Mouse (Mus musculus) hindbrain, embryonic 13.5 days (tissue): Measurements from ENCODE around the gene Tanc2. TPM values are rescaled to one million over a fixed set of nuclear protein-coding genes. Genes with fewer than 3 reads are reported as not detected.

Experiments
- ATAC-seq: fragments of 200-750 bp; cut with Nextera tagmentation; 2 replicates; pipeline ENCODE4 v1.8.0; 2017; ENCODE audit warnings: moderate TSS enrichment; ENCODE audit not compliant: low FRiP score
- H3K27ac ChIP-seq: fragments of 300-500 bp; sonication (generic); 2 replicates; pipeline ENCODE4 v1.5.1; 2015; ENCODE audit warnings: inconsistent platforms, mild to moderate bottlenecking, moderate library complexity
- H3K27me3 ChIP-seq: fragments of 300-500 bp; sonication (generic); 2 replicates; pipeline ENCODE4 v1.6.1; 2015; ENCODE audit warnings: mild to moderate bottlenecking, inconsistent platforms
- H3K36me3 ChIP-seq: fragments of 300-500 bp; sonication (generic); 2 replicates; pipeline ENCODE4 v1.6.1; 2015; ENCODE audit warnings: mild to moderate bottlenecking, inconsistent platforms
- H3K4me1 ChIP-seq: fragments of 300-500 bp; sonication (generic); replicated peaks from 2 replicates; pipeline ENCODE4 v1.6.1; 2015; ENCODE audit warnings: inconsistent platforms
- H3K4me2 ChIP-seq: fragments of 300-500 bp; sonication (generic); 2 replicates; pipeline ENCODE4 v1.6.1; 2015; ENCODE audit warnings: inconsistent platforms, mild to moderate bottlenecking, moderate library complexity
- H3K4me3 ChIP-seq: fragments of 300-500 bp; sonication (generic); 2 replicates; pipeline ENCODE4 v1.5.1; 2015; ENCODE audit warnings: mild to moderate bottlenecking, inconsistent platforms
- H3K9ac ChIP-seq: fragments of 300-500 bp; sonication (generic); 2 replicates; pipeline ENCODE4 v1.6.1; 2015; ENCODE audit warnings: mild to moderate bottlenecking, inconsistent platforms
- H3K9me3 ChIP-seq: fragments of 300-500 bp; sonication (generic); 2 replicates; pipeline ENCODE4 v1.6.1; 2016; ENCODE audit warnings: inconsistent platforms
- WGBS: fragments of 180-500 bp; shearing (Covaris S2); methylation state at CpG from one replicate; pipeline ENCODE4 v1.1.7; 2015; 5-methylcytosine and 5-hydroxymethylcytosine counted together
- polyA plus RNA-seq: library from polyadenylated mRNA; unstranded; fragments of >200 nt; fragmentation: Nextera tagmentation; extraction: Ambion mirVana; gene quantifications from 2 replicates; pipeline ENCODE4 v1.2.1, GENCODE M21; 2015

Gene Tanc2
- polyA plus RNA-seq, 1 experiment from 2014 or later, result 34.8 TPM

DNA sequence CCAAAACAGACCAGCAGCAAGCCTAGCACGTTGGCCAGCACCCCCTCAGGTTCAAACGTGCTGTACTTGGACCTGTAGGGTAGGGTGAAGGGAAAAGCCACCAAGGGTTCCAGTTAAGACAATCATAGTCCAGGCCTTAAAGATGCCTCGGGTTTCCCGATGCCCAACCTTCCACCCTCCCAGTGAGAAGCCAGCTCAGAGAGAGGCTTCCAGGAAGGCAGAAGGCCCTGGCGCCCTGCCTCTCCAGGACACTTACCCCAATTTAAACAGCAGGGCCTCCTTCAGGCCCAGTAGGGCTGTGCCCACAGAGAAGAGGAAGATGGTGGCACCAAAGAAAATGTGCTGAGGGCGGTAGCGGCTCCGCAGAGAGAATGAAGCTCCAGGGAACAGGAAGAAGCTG, 345.7 kb downstream of the Tanc2 start:
- Histone ChIP-seq H3K9ac (no peak overlapping the region), H3K9me3 (no peaks in the 10 kb centered on the region), H3K4me2 (no peak overlapping the region), H3K36me3 (peaks cover 14% of the 10 kb centered on the region), H3K4me3 (no peak overlapping the region), H3K27me3 (0 out of 2 replicates have a peak, but pooled peaks cover 8% of the 10 kb centered on the region), H3K27ac (no peak overlapping the region), H3K4me1 (peaks cover 16% of the 10 kb centered on the region)
- 90% methylated on average over 8 of the region's 8 CpGs for WGBS
- ATAC-seq, result no peak

DNA sequence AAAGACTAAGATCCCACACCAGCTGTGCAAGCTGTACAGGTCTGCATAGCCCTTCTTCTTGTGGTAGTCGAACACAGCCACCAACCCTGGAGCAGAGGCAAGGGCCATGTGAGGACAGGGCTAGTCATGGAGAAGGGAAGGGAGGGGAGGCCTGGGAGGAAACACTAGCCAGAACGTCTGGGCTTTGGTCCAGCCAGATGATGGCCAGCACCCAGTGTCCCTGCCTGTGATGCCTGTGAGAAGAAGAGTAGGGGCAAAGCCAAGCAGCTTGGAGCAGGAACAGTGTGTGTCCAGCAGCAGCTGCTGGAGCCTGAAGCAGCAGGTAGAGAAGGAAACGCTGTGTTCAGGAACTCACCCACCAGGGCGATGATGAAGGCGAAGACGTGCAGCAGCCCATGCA, 346.4 kb downstream of the Tanc2 start:
- H3K4me1 ChIP-seq, result peaks cover 16% of the 10 kb centered on the region
- H3K36me3 ChIP-seq, result peaks cover 14% of the 10 kb centered on the region
- no peak overlapping the region for H3K9ac ChIP-seq
- H3K4me3 ChIP-seq, result no peak overlapping the region
- H3K9me3 ChIP-seq, result no peaks in the 10 kb centered on the region
- WGBS, result 88% methylated on average over 6 of the region's 6 CpGs
- ATAC-seq, result no peak
- no peak overlapping the region for H3K27ac ChIP-seq
- peaks cover 11% of the 10 kb centered on the region; the same call in 1 of the 2 replicates for H3K27me3 ChIP-seq
- H3K4me2 ChIP-seq, result no peak overlapping the region

DNA sequence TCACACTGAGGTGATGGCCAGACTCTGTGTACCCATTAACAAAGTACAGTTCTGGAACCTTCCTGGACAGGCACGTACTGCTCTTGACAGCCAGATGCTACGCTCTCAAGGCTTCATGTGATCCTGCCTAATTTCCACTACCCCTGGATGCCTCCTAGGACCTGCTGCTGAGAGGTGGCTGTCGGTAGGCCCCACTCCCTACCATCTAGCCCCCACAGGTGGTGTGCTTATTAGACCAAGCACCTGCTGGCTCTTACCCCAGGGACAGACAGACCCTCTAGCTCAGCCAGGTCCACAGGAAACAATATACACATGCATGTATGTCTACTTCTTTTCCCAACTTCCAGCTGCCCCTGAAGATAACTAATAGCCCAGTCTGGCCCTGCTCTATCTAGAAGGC, 347.2 kb downstream of the Tanc2 start:
- no peak for ATAC-seq
- H3K36me3 ChIP-seq, result peaks cover 14% of the 10 kb centered on the region
- WGBS, result 88% methylated on average over 3 of the region's 3 CpGs
- no peak overlapping the region for H3K27ac ChIP-seq
- no peak overlapping the region for H3K4me2 ChIP-seq
- peaks cover 18% of the 10 kb centered on the region; the same call in 1 of the 2 replicates for H3K27me3 ChIP-seq
- H3K4me3 ChIP-seq, result no peak overlapping the region
- H3K9me3 ChIP-seq, result no peaks in the 10 kb centered on the region
- H3K9ac ChIP-seq, result no peak overlapping the region
- peaks cover 17% of the 10 kb centered on the region for H3K4me1 ChIP-seq

DNA sequence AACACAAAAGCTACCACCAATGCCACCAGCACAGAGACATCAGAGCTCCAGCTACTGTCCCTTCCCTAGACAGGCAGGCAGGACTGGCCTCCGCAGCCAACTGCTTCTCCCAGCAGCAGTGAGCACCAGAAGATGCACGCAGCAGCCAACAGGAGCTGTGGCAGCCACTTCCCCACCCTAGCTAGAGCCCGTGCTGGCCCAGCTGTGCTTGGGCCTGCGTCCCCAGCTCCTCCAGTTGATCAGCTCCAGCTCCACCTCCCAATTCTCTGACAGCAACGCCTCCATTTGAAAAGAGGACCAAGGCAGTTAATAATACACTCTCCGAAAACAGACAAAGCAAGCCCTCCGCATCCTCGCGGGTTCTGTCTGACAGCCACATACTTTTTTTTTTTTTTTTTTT, 349.0 kb downstream of the Tanc2 start:
- Histone ChIP-seq H3K36me3 (peaks cover 14% of the 10 kb centered on the region), H3K4me3 (no peak overlapping the region), H3K9ac (peak overlapping the region; percentile 65), H3K27me3 (peaks cover 31% of the 10 kb centered on the region), H3K27ac (no peak overlapping the region), H3K4me2 (no peak overlapping the region), H3K4me1 (peaks cover 34% of the 10 kb centered on the region), H3K9me3 (no peaks in the 10 kb centered on the region)
- ATAC-seq, result no peak
- 41% methylated on average over 9 of the region's 9 CpGs for WGBS

DNA sequence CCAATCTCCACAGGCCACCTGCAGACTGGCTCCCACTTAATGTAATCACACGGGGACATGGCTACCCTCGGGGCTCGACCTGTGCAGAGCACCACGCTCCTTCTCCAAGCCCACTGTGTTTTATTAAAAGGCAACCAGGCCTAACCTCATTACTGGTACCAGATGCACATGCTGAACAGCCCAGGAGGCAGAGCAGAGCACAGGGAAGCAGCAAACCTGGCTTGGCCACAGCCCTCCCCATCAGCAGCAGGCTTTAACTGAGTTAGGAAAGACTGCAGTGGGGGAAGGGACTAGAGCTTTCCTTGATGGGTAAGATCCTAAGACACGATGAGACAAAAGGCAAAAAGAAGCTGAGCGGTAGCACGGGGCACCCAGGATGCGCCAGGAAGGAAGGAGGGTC, 352.2 kb downstream of the Tanc2 start:
- Histone ChIP-seq H3K4me2 (no peak overlapping the region), H3K27me3 (peaks cover 38% of the 10 kb centered on the region), H3K27ac (no peak overlapping the region), H3K9me3 (no peaks in the 10 kb centered on the region), H3K36me3 (no peaks in the 10 kb centered on the region), H3K9ac (peak overlapping the region; percentile 30; the same call in 1 of the 2 replicates), H3K4me1 (peaks cover 36% of the 10 kb centered on the region), H3K4me3 (no peak overlapping the region)
- 67% methylated on average over 8 of the region's 8 CpGs for WGBS
- ATAC-seq, result no peak

DNA sequence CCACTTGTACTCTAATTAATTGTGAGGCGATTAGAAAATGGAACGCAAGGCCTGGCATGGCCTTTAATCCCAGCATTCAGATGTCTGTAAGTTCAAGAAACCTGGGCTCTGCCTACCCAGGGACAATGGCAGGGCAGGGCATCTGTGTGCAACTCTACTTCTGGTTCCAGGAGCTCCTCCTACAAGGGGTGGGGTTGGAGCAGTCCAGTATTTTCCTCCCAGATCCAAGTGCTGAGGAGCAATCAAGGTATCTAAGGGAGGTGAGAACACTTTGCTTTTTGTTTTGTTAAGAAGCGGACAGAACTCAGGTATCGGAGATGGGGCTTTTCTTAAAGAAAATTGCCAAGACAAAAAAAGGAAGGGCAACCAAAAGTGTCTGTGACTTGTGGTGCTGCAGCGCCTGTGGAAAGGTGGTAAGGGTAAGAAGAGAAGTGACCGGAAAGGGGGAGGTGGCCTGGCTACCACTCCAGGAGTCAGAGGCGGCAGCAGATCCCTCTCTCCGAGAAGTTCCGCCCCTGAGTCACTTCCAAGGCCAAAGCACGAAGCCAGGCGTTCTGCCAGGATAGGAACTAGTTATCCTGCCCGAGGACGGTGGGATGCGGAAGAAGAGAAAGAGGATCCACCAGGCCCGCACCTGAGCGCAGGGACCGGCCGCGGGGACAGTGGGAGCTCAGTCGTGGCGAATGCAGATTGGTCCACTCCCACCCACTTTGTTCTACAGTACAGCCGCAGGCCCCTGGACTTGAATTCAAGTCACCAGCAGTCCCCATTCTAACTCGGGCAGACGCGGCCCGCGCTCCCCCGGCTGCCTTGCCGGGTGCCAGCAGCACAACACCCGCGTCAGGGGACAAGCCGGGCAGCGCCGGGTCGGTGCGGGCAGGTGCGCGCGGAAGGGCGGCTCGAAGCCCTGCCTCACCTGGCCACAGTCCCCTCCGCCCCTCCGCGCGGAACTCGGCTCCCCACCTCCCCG, 353.6 kb downstream of the Tanc2 start:
- peak overlapping the region; percentile 66 for H3K4me3 ChIP-seq
- peak overlapping the region; percentile 60 for H3K27ac ChIP-seq
- 6% methylated on average over 47 of the region's 47 CpGs for WGBS
- H3K27me3 ChIP-seq, result peaks cover 36% of the 10 kb centered on the region
- no peaks in the 10 kb centered on the region for H3K9me3 ChIP-seq
- peak overlapping the region; percentile 81 for H3K4me2 ChIP-seq
- no peaks in the 10 kb centered on the region for H3K36me3 ChIP-seq
- peak overlapping the region; percentile 79 for H3K9ac ChIP-seq
- H3K4me1 ChIP-seq, result peaks cover 36% of the 10 kb centered on the region
- peak; percentile 62 for ATAC-seq

DNA sequence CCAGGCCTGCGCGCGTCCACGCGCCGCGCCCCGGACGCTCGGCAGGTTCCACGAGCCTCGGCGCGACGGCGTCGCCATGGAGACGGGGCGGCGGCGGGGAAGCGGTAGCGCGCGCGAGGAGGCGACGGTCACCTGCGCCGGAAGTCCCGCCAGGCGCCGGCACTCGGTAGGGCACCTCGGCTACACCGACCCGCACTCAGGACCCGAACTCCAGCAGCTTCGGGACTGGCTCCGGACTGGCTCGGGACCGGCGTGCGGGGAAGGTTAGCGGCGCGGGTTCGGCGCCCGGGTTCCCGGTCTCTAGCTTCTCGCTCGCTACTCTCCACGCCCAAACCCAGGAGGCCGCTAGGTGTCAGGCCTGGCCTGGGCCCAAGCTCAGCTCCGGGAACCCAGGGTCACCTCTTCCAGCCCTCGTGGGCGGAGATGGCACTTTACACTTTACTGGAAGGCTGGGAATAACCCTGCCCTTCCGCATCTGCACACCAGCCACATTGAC, 354.4 kb downstream of the Tanc2 start:
- Histone ChIP-seq H3K36me3 (no peaks in the 10 kb centered on the region), H3K9me3 (no peaks in the 10 kb centered on the region), H3K4me2 (peak overlapping the region; percentile 81), H3K4me1 (peaks cover 31% of the 10 kb centered on the region), H3K9ac (peak overlapping the region; percentile 79), H3K4me3 (peak overlapping the region; percentile 66), H3K27ac (peak overlapping the region; percentile 60), H3K27me3 (peaks cover 37% of the 10 kb centered on the region)
- WGBS, result under 1% methylated on average over 59 of the region's 59 CpGs
- peak; percentile 82 for ATAC-seq

DNA sequence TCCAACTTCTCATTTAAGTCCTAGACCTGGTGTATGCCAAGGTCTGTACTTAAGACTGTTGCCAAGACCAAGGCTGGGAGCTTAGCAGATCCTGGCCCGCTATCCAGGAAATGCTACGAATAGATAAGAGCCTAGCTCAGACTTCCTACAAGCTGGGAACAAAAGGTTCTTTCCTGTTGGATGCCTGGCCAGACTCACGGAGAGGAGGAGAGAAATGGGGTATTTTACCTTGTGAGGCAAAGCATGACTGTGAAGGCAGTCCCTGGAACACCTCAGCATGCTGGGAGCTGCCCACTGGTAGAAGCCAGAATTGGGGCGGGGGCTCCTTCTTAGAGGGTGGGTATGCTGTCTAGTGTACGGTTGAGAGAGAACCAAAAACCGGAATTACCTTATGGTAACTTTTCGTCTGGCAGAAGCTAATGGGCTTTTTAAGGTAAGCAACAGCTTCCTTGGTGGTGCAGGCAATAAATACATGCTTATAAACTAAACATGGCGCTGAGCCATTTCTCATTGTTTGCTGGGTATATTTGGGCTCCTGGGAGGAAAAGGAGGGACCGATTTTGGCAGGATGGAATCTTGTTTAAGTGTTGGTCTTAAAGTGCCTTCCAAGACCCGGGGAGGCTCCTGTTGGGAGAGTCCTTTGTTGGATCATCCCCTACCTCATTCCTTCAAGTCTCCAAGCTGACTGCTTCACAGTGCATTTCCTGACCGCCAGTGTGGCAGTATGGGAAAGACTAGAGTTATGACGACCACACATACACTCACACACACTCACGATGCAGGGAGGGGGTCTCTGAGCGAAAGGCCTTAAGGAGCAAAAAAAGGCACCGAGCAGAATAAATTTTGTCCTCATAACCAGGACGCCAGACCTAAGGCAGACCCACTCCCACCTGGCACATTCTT, 355.2 kb downstream of the Tanc2 start:
- Histone ChIP-seq H3K9ac (peak overlapping the region; percentile 79), H3K36me3 (no peaks in the 10 kb centered on the region), H3K27ac (no peak overlapping the region), H3K4me3 (peak overlapping the region; percentile 66), H3K4me2 (peak overlapping the region; percentile 81), H3K27me3 (peaks cover 36% of the 10 kb centered on the region), H3K9me3 (no peaks in the 10 kb centered on the region), H3K4me1 (peaks cover 31% of the 10 kb centered on the region)
- 77% methylated on average over 16 of the region's 16 CpGs for WGBS
- no peak for ATAC-seq

DNA sequence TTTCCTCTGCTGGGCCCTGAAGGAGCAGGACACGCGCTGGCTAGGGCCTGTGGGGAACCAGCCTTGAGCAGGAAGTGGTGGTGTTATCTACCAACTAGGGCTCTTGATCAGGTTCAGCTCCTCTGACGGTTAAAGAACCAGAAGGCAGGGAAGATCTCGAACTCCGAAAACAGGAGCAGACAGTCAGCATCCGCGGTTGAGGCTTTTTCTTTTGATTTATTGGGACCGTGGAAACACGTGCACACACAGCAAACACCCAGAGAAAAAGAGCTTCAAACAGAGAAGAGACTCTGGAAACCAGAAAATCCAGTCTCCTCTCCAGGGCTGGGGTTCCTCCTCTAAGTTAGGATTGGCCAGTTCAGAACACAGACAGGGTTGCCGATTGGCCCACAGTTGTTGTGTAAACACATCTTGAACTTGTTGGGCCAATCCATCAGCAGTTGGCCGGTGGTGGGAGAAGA, 356.9 kb downstream of the Tanc2 start:
- ATAC-seq, result no peak
- Histone ChIP-seq H3K9ac (no peak overlapping the region), H3K4me3 (no peak overlapping the region), H3K36me3 (no peaks in the 10 kb centered on the region), H3K4me1 (peaks cover 31% of the 10 kb centered on the region), H3K27ac (no peak overlapping the region), H3K27me3 (peaks cover 27% of the 10 kb centered on the region), H3K9me3 (no peaks in the 10 kb centered on the region), H3K4me2 (no peak overlapping the region)
- WGBS, result 51% methylated on average over 11 of the region's 11 CpGs

DNA sequence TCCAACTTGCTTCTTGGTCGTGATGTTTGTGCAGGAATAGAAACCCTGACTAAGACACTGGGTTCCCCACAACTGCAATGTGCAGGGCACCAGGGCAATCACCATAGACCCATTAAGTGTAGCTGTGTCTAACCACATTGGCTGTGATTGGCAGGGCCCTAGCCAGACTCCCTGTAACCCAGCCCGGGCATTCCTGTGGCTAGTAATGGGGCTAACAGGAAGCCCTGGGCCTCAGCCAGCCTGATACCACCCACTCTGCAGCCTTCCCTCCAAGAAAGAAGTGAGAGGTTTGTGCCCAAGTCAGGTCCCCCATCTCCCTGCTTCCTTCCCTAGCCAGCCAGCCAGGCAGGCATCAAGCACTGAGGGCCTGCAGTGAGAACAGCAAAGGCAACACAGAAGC, 358.5 kb downstream of the Tanc2 start:
- H3K27me3 ChIP-seq, result peaks cover 16% of the 10 kb centered on the region
- no peak overlapping the region for H3K27ac ChIP-seq
- H3K9ac ChIP-seq, result no peak overlapping the region
- no peaks in the 10 kb centered on the region for H3K36me3 ChIP-seq
- H3K4me2 ChIP-seq, result no peak overlapping the region
- H3K4me3 ChIP-seq, result no peak overlapping the region
- ATAC-seq, result no peak
- peaks cover 18% of the 10 kb centered on the region for H3K4me1 ChIP-seq
- no peaks in the 10 kb centered on the region for H3K9me3 ChIP-seq
- WGBS, result 87% methylated on average over 2 of the region's 2 CpGs

DNA sequence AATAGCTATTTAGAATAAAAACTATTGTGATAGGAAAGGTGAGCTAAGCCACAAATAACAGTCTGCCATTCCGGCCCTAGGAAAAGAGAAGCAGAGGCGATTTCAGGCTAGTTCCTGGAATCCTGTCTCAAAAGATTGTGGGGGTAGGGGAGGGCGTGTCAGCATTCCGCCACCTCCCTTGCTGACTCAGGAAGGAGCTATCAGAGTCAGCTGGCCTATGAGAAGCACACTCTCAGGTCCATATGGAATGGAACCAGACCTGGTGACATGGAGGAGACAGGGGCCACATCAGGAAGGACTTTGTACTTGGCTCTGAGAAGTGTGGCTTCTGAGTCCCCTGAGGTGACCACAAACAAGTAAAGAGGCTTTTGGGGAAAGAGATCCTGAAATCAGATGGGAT, 360.7 kb downstream of the Tanc2 start:
- ATAC-seq, result no peak
- Histone ChIP-seq H3K4me2 (no peak overlapping the region), H3K27ac (no peak overlapping the region), H3K36me3 (no peaks in the 10 kb centered on the region), H3K9me3 (no peaks in the 10 kb centered on the region), H3K4me3 (no peak overlapping the region), H3K4me1 (no peaks in the 10 kb centered on the region), H3K9ac (no peak overlapping the region), H3K27me3 (peaks cover 7% of the 10 kb centered on the region; the same call in 1 of the 2 replicates)
- 88% methylated on average over 4 of the region's 4 CpGs for WGBS

DNA sequence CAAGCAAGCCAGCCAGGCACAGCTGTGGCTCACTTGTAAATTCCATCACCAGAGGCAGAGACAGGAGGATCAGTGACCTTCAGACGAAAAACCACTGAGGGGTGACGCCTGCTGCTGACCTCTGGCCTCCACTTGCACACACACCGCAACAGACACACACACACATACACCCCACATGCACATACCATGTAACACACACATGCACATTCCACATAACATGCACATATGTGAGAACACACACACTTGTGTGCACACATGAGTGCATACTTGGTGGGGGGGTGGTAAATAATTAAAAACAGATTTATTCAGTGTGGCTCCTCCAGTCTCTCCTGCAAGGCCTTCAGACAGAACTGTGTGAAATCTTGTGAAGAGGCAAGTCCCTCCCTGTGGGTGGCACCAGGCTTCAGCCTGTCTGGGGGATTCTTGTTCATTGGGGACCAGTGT, 361.8 kb downstream of the Tanc2 start:
- Histone ChIP-seq H3K9ac (no peak overlapping the region), H3K4me1 (no peaks in the 10 kb centered on the region), H3K4me2 (no peak overlapping the region), H3K36me3 (no peaks in the 10 kb centered on the region), H3K27me3 (0 out of 2 replicates have a peak, but pooled peaks cover 3% of the 10 kb centered on the region), H3K27ac (no peak overlapping the region), H3K9me3 (no peaks in the 10 kb centered on the region), H3K4me3 (no peak overlapping the region)
- WGBS, result 38% methylated on average over 3 of the region's 3 CpGs
- no peak for ATAC-seq
